Mouse (Mus musculus) heart, embryonic 10.5 days (tissue): Measurements from ENCODE around the gene Egfl6. TPM values are rescaled to one million over a fixed set of nuclear protein-coding genes. Genes with fewer than 3 reads are reported as not detected.

ENCODE experiments used
- DNase-seq: peaks from one replicate; pipeline ENCODE4 v3.0.0-alpha.2; 2017; ENCODE audit warnings: low spot score
- H3K27ac ChIP-seq: fragments of 300-500 bp; sonication (generic); 2 replicates; pipeline ENCODE4 v1.5.1; 2016; ENCODE audit warnings: mild to moderate bottlenecking
- H3K27me3 ChIP-seq: fragments of 300-500 bp; sonication (generic); 2 replicates; pipeline ENCODE4 v1.6.1; 2016; ENCODE audit warnings: mild to moderate bottlenecking; ENCODE audit not compliant: poor library complexity, insufficient read depth, severe bottlenecking
- H3K36me3 ChIP-seq: fragments of 300-500 bp; sonication (generic); 2 replicates; pipeline ENCODE4 v1.6.1; 2016; ENCODE audit warnings: mild to moderate bottlenecking, moderate library complexity
- H3K4me1 ChIP-seq: fragments of 300-500 bp; sonication (generic); 2 replicates; pipeline ENCODE4 v1.6.1; 2016; ENCODE audit warnings: mild to moderate bottlenecking
- H3K4me3 ChIP-seq: fragments of 300-500 bp; sonication (generic); 2 replicates; pipeline ENCODE4 v1.5.1; 2016; ENCODE audit warnings: mild to moderate bottlenecking, moderate library complexity
- H3K9me3 ChIP-seq: fragments of 300-500 bp; sonication (generic); 2 replicates; pipeline ENCODE4 v1.6.1; 2016; ENCODE audit warnings: mild to moderate bottlenecking, moderate library complexity
- WGBS: fragments of 180-500 bp; shearing (Covaris S2); methylation state at CpG from one replicate; pipeline ENCODE4 v1.1.7; 2016; 5-methylcytosine and 5-hydroxymethylcytosine counted together
- polyA plus RNA-seq: library from polyadenylated mRNA; unstranded; fragments of >200 nt; fragmentation: Nextera tagmentation; extraction: Ambion mirVana; gene quantifications from 2 replicates; pipeline ENCODE4 v1.2.1, GENCODE M21; 2016

The Egfl6 gene
- polyA plus RNA-seq, 1 experiment from 2014 or later, result 2.3 TPM

GRCm38 (mm10) chrX:166511107-166511506 is 74.4 kb downstream of the Egfl6 start:
- Histone ChIP-seq H3K27ac (no peak overlapping the region), H3K36me3 (no peaks in the 10 kb centered on the region), H3K27me3 (no peaks in the 10 kb centered on the region), H3K4me3 (no peak overlapping the region), H3K4me1 (no peaks in the 10 kb centered on the region), H3K9me3 (no peaks in the 10 kb centered on the region)
- DNase-seq, result no peak

- H3K27ac ChIP-seq, result peak overlapping the region; percentile 96
- no peaks in the 10 kb centered on the region for H3K27me3 ChIP-seq
- no peaks in the 10 kb centered on the region for H3K36me3 ChIP-seq
- H3K9me3 ChIP-seq, result no peaks in the 10 kb centered on the region
- H3K4me3 ChIP-seq, result peak overlapping the region; percentile 65
- H3K4me1 ChIP-seq, result no peaks in the 10 kb centered on the region
- WGBS, result 18% methylated on average over 63 of the region's 65 CpGs
- peak; percentile 95 for DNase-seq
Measured at GRCm38 (mm10) chrX:166509761-166510738, 75.5 kb downstream of the Egfl6 start.

GRCm38 (mm10) chrX:166504421-166504820 is 81.1 kb downstream of the Egfl6 start:
- no peak overlapping the region for H3K4me3 ChIP-seq
- no peak overlapping the region for H3K27ac ChIP-seq
- H3K9me3 ChIP-seq, result no peaks in the 10 kb centered on the region
- H3K4me1 ChIP-seq, result no peaks in the 10 kb centered on the region
- 0 out of 2 replicates have a peak, but pooled peaks cover 6% of the 10 kb centered on the region for H3K36me3 ChIP-seq
- 59% methylated on average over 2 of the region's 2 CpGs for WGBS
- no peaks in the 10 kb centered on the region for H3K27me3 ChIP-seq
- no peak for DNase-seq

GRCm38 (mm10) chrX:166499496-166500190 is 85.9 kb downstream of the Egfl6 start:
- 75% methylated on average over 1 of the region's 1 CpGs for WGBS
- no peaks in the 10 kb centered on the region for H3K9me3 ChIP-seq
- H3K27me3 ChIP-seq, result no peaks in the 10 kb centered on the region

GRCm38 (mm10) chrX:166497771-166498170 is 87.7 kb downstream of the Egfl6 start:
- H3K27me3 ChIP-seq, result no peaks in the 10 kb centered on the region
- no peak overlapping the region for H3K4me3 ChIP-seq
- H3K27ac ChIP-seq, result no peak overlapping the region
- H3K36me3 ChIP-seq, result 0 out of 2 replicates have a peak, but pooled peaks cover under 1% of the 10 kb centered on the region
- DNase-seq, result no peak
- 60% methylated on average over 4 of the region's 4 CpGs for WGBS
- H3K9me3 ChIP-seq, result no peaks in the 10 kb centered on the region
- H3K4me1 ChIP-seq, result no peaks in the 10 kb centered on the region

More at GRCm38 (mm10) chrX:166499496-166500190, 85.9 kb downstream of the Egfl6 start:
- Histone ChIP-seq H3K4me3 (no peak overlapping the region), H3K36me3 (0 out of 2 replicates have a peak, but pooled peaks cover 6% of the 10 kb centered on the region), H3K27ac (no peak overlapping the region), H3K4me1 (no peaks in the 10 kb centered on the region)
- no peak for DNase-seq

- H3K27me3 ChIP-seq, result no peaks in the 10 kb centered on the region
Measured at GRCm38 (mm10) chrX:166495052-166495451, 90.5 kb downstream of the Egfl6 start.

GRCm38 (mm10) chrX:166479365-166479983 is 106.0 kb downstream of the Egfl6 start, which contains the start of gene Rab9:
TSS of gene Rab9 (minus strand) at chrX:166479867.
- H3K27me3 ChIP-seq, result no peaks in the 10 kb centered on the region
- no peaks in the 10 kb centered on the region for H3K9me3 ChIP-seq
- peak within 1 kb of the TSS; percentile 71 for H3K4me3 ChIP-seq
- no peaks in the 10 kb centered on the region; the same call in 1 of the 2 replicates for H3K36me3 ChIP-seq
- peak; percentile 96 for DNase-seq
- H3K4me1 ChIP-seq, result no peaks in the 10 kb centered on the region
- WGBS, result 14% methylated on average over 39 of the region's 41 CpGs
- H3K27ac ChIP-seq, result peak within 1 kb of the TSS; percentile 93

More at GRCm38 (mm10) chrX:166495052-166495451, 90.5 kb downstream of the Egfl6 start:
- 81% methylated on average over 2 of the region's 2 CpGs for WGBS
- no peak for DNase-seq
- Histone ChIP-seq H3K4me1 (no peaks in the 10 kb centered on the region), H3K4me3 (no peak overlapping the region), H3K9me3 (no peaks in the 10 kb centered on the region), H3K27ac (no peak overlapping the region), H3K36me3 (no peaks in the 10 kb centered on the region)

- peak overlapping the region; percentile 93 for H3K27ac ChIP-seq
- H3K36me3 ChIP-seq, result no peaks in the 10 kb centered on the region; the same call in 1 of the 2 replicates
- 24% methylated on average over 28 of the region's 28 CpGs for WGBS
- peak overlapping the region; percentile 71 for H3K4me3 ChIP-seq
- no peaks in the 10 kb centered on the region for H3K27me3 ChIP-seq
- H3K4me1 ChIP-seq, result no peaks in the 10 kb centered on the region
- DNase-seq, result no peak
- H3K9me3 ChIP-seq, result no peaks in the 10 kb centered on the region
Measured at GRCm38 (mm10) chrX:166478631-166479364, 106.7 kb downstream of the Egfl6 start.

- no peak overlapping the region for H3K27ac ChIP-seq
- no peaks in the 10 kb centered on the region for H3K4me1 ChIP-seq
- no peaks in the 10 kb centered on the region; the same call in 1 of the 2 replicates for H3K36me3 ChIP-seq
- 78% methylated on average over 6 of the region's 6 CpGs for WGBS
- no peak overlapping the region for H3K4me3 ChIP-seq
- no peak for DNase-seq
- H3K27me3 ChIP-seq, result no peaks in the 10 kb centered on the region
- no peaks in the 10 kb centered on the region for H3K9me3 ChIP-seq
Measured at GRCm38 (mm10) chrX:166477393-166477792, 108.1 kb downstream of the Egfl6 start.

Other genes starting within 250 kb of the Egfl6 start
- gene Trappc2, start 145.1 kb downstream of the Egfl6 start, polyA plus RNA-seq, result 32.4 and 39.8 TPM in 2 replicates
- gene Ofd1, start 145.0 kb downstream of the Egfl6 start, polyA plus RNA-seq, result 4.8 and 6.0 TPM in 2 replicates
- gene Rab9, start 105.9 kb downstream of the Egfl6 start, polyA plus RNA-seq, result 33.4 and 38.7 TPM in 2 replicates
- gene Tceanc, start 67.2 kb downstream of the Egfl6 start, polyA plus RNA-seq, result 7.0 and 8.0 TPM in 2 replicates